Mouse (Mus musculus): ENCODE measurements around the gene Myo18a. TPM values are rescaled to one million over a fixed set of nuclear protein-coding genes. Genes with fewer than 3 reads are reported as not detected.

The Myo18a gene
- polyA plus RNA-seq, 1 experiment from 2014 or later = 24.6 TPM

DNA sequence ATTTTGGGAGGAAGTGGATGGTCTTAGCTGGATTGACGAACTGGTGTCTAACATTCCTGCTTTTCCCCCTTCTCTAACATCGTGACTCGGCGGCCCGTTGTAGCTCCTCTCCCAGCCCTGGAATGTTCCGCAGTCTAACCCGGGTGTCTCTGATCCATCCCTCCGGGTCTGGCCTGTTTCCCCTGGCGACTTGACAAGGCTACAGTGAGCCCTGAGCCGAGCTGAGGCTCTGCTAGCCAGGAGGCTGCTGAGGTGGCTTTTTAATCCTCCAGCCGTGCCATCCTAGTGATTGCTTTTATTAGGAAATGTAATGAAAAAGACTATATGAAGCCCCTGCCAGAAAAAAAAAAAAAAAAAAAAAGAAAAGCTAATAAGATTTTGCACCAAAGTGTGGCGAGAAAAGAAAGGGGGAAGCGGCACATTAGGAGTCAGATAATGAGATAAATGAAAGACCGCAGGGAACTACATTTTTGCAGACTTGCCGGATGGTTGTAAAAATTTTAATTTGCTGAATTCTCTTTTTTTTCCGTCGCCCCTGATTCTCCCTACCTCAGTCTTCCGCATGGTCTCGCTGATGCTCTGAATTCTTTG is 143.1 kb downstream of the Myo18a start:
- peak; percentile 40 for DNase-seq (ENCODE audit: low spot score)
- Histone ChIP-seq H3K4me3 (peak overlapping the region; percentile 32), H3K9me3 (replicated peaks) (no peaks in the 10 kb centered on the region), H3K27me3 (ENCODE audit: low read depth, poor library complexity, severe bottlenecking) (peaks cover 65% of the 10 kb centered on the region), H3K36me3 (no peaks in the 10 kb centered on the region), H3K27ac (replicated peaks) (peak overlapping the region; percentile 83), H3K4me1 (peaks cover 56% of the 10 kb centered on the region)
- 32% methylated on average over 19 of the region's 19 CpGs for WGBS

DNA sequence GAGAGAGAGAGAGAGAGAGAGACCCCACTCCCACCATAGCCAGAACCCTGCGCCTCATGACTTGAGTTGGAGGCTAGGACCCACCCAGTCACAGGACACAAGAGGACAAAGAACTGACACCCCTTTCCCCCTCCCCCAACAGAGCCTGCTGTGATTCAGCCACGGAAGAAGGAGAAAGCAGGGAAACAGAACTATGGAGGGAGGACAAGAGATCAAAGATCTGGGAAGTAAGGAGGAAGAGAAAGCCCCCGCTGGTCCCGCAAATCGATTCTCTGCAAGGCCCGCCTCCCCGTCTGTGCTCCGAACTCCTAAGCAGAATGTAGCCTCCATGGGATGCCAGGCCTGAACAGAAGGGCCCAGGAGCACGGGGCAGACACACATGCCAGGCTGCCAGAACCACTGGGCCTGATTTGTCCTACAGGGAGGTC is 143.7 kb downstream of the Myo18a start:
- peak; percentile 59 for DNase-seq (ENCODE audit: low spot score)
- 6% methylated on average over 9 of the region's 9 CpGs for WGBS
- H3K4me1 ChIP-seq = peaks cover 50% of the 10 kb centered on the region
- no peaks in the 10 kb centered on the region for H3K36me3 ChIP-seq
- peak overlapping the region; percentile 32 for H3K4me3 ChIP-seq
- peaks cover 64% of the 10 kb centered on the region for H3K27me3 ChIP-seq (ENCODE audit: low read depth, poor library complexity, severe bottlenecking)
- H3K27ac ChIP-seq (replicated peaks) = peak overlapping the region; percentile 83
- no peaks in the 10 kb centered on the region for H3K9me3 ChIP-seq (replicated peaks)

DNA sequence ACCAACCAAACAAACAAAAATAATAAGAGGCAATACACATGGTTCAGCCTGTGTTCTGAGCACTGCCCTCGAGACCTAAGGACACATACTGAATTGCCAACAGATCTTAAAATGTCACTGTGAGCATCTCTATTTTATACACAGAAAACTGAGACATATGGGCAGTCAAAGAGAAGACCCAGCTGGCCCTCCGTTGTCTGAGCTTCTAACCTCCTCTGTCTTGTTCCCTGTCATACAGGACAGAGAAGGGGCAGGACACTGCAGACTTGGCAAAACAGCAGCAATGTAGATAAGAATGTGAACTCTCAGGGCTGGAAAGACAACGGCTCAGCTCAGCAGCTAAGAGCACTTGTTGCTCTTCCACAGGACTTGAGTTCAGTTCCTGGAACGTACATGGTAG is 145.4 kb downstream of the Myo18a start:
- 91% methylated on average over 4 of the region's 4 CpGs for WGBS
- H3K9me3 ChIP-seq (replicated peaks) = no peaks in the 10 kb centered on the region
- no peak for DNase-seq (ENCODE audit: low spot score)
- H3K36me3 ChIP-seq = no peaks in the 10 kb centered on the region
- H3K4me3 ChIP-seq = no peak overlapping the region
- no peak overlapping the region for H3K27ac ChIP-seq (replicated peaks)
- peaks cover 64% of the 10 kb centered on the region for H3K27me3 ChIP-seq (ENCODE audit: low read depth, poor library complexity, severe bottlenecking)
- peaks cover 47% of the 10 kb centered on the region for H3K4me1 ChIP-seq

DNA sequence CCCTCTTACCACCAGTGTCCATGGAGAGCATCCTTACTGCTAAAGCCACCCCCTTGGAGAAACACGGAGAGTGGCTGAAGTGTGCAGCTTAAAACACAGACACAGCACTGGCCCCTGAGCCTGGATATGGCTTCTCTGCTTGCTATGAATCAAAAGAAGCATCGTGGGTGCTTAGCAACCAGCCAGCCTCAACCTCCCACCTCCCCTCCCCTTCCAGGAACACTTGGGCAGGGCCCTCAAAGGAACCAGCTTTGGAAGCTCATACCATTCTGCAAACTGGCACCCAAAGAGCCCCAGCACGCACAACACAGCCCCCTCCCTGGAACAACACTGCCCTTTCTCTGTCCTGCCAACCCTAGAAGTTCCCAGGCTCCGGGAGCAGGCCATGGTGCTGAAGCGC is 146.3 kb downstream of the Myo18a start:
- H3K27me3 ChIP-seq (ENCODE audit: low read depth, poor library complexity, severe bottlenecking) = peaks cover 66% of the 10 kb centered on the region
- H3K4me1 ChIP-seq = peaks cover 49% of the 10 kb centered on the region
- 41% methylated on average over 5 of the region's 5 CpGs for WGBS
- no peaks in the 10 kb centered on the region for H3K36me3 ChIP-seq
- no peaks in the 10 kb centered on the region for H3K9me3 ChIP-seq (replicated peaks)
- no peak for DNase-seq (ENCODE audit: low spot score)
- no peak overlapping the region for H3K4me3 ChIP-seq
- H3K27ac ChIP-seq (replicated peaks) = no peak overlapping the region

DNA sequence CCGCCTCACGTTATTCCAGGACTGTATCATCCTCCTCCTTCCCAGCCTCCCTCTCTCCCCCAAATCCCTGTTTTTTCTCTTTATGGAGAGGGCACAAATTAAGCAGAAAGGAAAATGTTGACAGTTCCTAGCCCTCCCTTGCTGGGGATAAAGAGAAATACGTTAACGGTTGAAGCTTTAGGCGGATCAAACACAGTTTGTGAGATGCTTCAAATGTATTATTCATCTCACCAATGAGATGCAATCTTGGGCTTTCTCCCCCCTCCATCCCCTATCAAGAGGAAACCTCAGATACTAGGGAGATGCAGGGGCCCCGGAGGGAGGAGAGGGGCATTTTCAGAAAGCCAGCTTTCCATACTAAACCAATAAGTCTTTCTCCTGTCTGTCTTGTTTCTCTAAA is 146.7 kb downstream of the Myo18a start:
- H3K9me3 ChIP-seq (replicated peaks) = no peaks in the 10 kb centered on the region
- H3K4me3 ChIP-seq = no peak overlapping the region
- H3K27ac ChIP-seq (replicated peaks) = 0 out of 2 replicates have a peak overlapping the region, but pooled peaks have one; percentile 13
- peaks cover 53% of the 10 kb centered on the region for H3K4me1 ChIP-seq
- peaks cover 70% of the 10 kb centered on the region for H3K27me3 ChIP-seq (ENCODE audit: low read depth, poor library complexity, severe bottlenecking)
- H3K36me3 ChIP-seq = no peaks in the 10 kb centered on the region
- WGBS = 39% methylated on average over 6 of the region's 6 CpGs
- DNase-seq (ENCODE audit: low spot score) = no peak

DNA sequence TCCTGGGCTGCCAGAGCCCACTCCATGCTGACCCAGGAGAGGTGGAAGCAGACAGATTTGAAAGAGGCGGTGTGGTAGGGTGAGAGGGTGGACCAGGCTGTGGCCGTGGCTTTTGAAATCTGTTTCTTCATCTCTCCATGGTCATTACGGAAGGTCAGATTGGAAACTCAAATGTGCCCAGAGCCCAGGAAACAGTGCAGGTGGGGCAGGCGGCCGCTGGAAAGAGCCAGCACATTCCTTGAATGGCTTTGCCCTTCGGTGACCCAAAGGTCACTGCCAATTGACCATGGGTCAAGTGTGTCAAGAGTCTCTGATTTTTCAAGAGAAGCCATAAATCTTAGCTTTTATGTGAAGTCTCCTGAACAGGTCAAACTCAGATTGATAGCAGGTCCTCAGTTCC is 150.5 kb downstream of the Myo18a start:
- H3K4me3 ChIP-seq = no peak overlapping the region
- 50% methylated on average over 6 of the region's 6 CpGs for WGBS
- H3K27ac ChIP-seq (replicated peaks) = no peak overlapping the region
- H3K36me3 ChIP-seq = no peaks in the 10 kb centered on the region
- no peaks in the 10 kb centered on the region for H3K9me3 ChIP-seq (replicated peaks)
- peaks cover 54% of the 10 kb centered on the region for H3K4me1 ChIP-seq
- DNase-seq (ENCODE audit: low spot score) = no peak
- peaks cover 79% of the 10 kb centered on the region for H3K27me3 ChIP-seq (ENCODE audit: low read depth, poor library complexity, severe bottlenecking)

DNA sequence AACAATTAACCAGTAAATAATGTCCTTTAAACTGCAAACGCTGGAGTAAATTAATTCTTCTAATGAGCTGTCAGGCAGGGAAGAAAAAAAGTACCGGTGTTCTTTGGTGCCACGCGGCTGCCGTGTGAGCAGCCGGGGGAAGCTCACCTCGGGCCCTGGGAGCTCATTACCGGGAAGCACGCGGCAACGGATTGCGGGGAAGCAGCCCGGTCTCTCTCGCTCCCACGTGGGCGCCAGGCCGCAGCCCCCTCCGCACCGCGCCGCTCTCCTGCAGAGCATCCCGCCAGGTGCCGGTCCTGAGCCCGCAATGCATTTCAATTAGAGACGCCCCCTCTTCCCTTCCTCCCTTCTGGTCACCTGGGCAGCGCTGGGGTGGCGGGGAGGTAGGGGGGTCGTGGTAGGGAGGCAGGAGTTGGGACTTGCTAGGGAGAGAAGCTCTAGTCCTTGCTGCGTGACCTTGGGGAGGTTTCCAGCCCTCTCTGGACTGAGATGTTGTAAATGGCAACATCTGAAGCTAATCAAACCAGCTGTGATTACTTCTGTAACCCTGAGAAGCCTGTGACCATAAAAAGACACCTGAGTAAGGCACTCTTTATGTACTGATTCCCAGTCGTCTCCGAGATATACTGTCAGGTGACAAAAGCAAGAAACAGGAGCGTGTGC is 151.7 kb downstream of the Myo18a start:
- H3K36me3 ChIP-seq = no peaks in the 10 kb centered on the region
- no peak for DNase-seq (ENCODE audit: low spot score)
- no peaks in the 10 kb centered on the region for H3K9me3 ChIP-seq (replicated peaks)
- peak overlapping the region; percentile 25; the same call in 1 of the 2 replicates for H3K4me3 ChIP-seq
- H3K27ac ChIP-seq (replicated peaks) = no peak overlapping the region
- WGBS = 7% methylated on average over 32 of the region's 32 CpGs
- peaks cover 47% of the 10 kb centered on the region for H3K4me1 ChIP-seq
- H3K27me3 ChIP-seq (ENCODE audit: low read depth, poor library complexity, severe bottlenecking) = peaks cover 73% of the 10 kb centered on the region

Other genes starting within 250 kb of the Myo18a start
- 3.9 and 4.2 TPM in 2 replicates for gene Abhd15, start 248.1 kb upstream of the Myo18a start, polyA plus RNA-seq (2016; fragmentation: Nextera tagmentation; extraction: Ambion mirVana)
- 31.3 and 36.5 TPM in 2 replicates for gene Trp53i13, start 247.3 kb upstream of the Myo18a start, polyA plus RNA-seq (2016; fragmentation: Nextera tagmentation; extraction: Ambion mirVana)
- gene Gm10392, start 244.0 kb upstream of the Myo18a start, polyA plus RNA-seq (2016; fragmentation: Nextera tagmentation; extraction: Ambion mirVana) = 0.12 TPM in 1 of 2 replicates, not detected in the other
- gene Taok1, start 155.4 kb upstream of the Myo18a start, polyA plus RNA-seq (2016; fragmentation: Nextera tagmentation; extraction: Ambion mirVana) = 13.9 and 16.6 TPM in 2 replicates
- 3.2 and 3.3 TPM in 2 replicates for gene Nufip2, start 77.1 kb upstream of the Myo18a start, polyA plus RNA-seq (2016; fragmentation: Nextera tagmentation; extraction: Ambion mirVana)
- gene Cryba1, start 38.0 kb upstream of the Myo18a start, polyA plus RNA-seq (2016; fragmentation: Nextera tagmentation; extraction: Ambion mirVana) = 1.9 and 2.0 TPM in 2 replicates
- gene Gm10277, start 24.5 kb downstream of the Myo18a start, polyA plus RNA-seq (2016; fragmentation: Nextera tagmentation; extraction: Ambion mirVana) = 1.4 and 1.5 TPM in 2 replicates
- gene Pipox, start 130.8 kb downstream of the Myo18a start, polyA plus RNA-seq (2016; fragmentation: Nextera tagmentation; extraction: Ambion mirVana) = 9.0 and 16.5 TPM in 2 replicates
- gene Sez6, start 167.6 kb downstream of the Myo18a start, polyA plus RNA-seq (2016; fragmentation: Nextera tagmentation; extraction: Ambion mirVana) = 3.5 and 7.1 TPM in 2 replicates
- gene Phf12, start 219.5 kb downstream of the Myo18a start, polyA plus RNA-seq (2016; fragmentation: Nextera tagmentation; extraction: Ambion mirVana) = 15.8 and 19.0 TPM in 2 replicates

Measured in midbrain, embryonic 10.5 days (tissue).